Mouse (Mus musculus): ENCODE measurements around the gene Gale.

- TF ChIP-seq E2F4 (IDR thresholded peaks at IDR 0.05; ENCODE audit: insufficient replicate concordance, low read depth, low read length) (no peak), SIN3A (IDR thresholded peaks at IDR 0.05; ENCODE audit: low read length) (no peak), IRF4 (IDR thresholded peaks at IDR 0.05; ENCODE audit: low read depth, low read length) (no peak)
These were observed 28.6 kb upstream of the Gale start for GRCm38 (mm10) chr4:135934708-135935500.

Data from CH12.LX (cell line).